Mouse (Mus musculus): ENCODE data around the gene Dcun1d4. TPM values are rescaled to one million over a fixed set of nuclear protein-coding genes. Genes with fewer than 3 reads are reported as not detected.

The Dcun1d4 gene
- polyA plus RNA-seq, 1 experiment = 5.3 TPM

GRCm38 (mm10) chr5:73503015-73503757 lies 22.4 kb downstream of the Dcun1d4 start:
- no peak overlapping the region for H3K4me2 ChIP-seq (ENCODE audit: low read depth)
- no peaks in the 10 kb centered on the region for H3K36me3 ChIP-seq (ENCODE audit: control insufficient read depth, insufficient read depth)

DNA sequence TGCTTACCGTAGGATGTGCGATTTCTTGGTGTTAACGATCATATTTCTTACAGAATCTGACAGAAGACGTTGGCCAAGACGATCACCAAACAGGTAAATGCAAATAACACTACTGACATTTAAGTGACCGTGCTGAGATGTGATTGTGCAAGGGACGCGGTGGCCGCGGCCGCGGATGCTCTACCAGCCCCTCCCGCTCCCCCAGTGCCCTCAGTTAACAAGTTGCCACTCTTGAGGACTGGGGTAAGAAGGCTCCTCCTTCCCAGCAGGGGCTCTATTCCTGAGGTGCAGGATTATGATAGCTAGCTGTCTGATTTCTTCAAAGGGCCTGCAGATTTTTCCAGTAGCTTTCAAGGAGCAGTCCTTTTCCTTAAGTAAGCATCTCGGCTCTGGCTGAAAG lies 30.3 kb downstream of the Dcun1d4 start:
- Histone ChIP-seq H3K79me2 (ENCODE audit: control insufficient read depth, insufficient read depth) (no peaks in the 10 kb centered on the region), H3ac (ENCODE audit: control insufficient read depth, insufficient read length) (no peak overlapping the region), H3K36me3 (ENCODE audit: control insufficient read depth, insufficient read depth) (no peaks in the 10 kb centered on the region), H3K4me3 (no peak overlapping the region), H3K27me3 (ENCODE audit: control insufficient read depth, insufficient read depth, insufficient read length) (no peaks in the 10 kb centered on the region), H3K4me2 (ENCODE audit: low read depth) (no peak overlapping the region)
- no peak for TF ChIP-seq TCF3 (IDR thresholded peaks at IDR 0.05; ENCODE audit: insufficient read length, low read depth)
- TF ChIP-seq MYOD1 (IDR thresholded peaks at IDR 0.05; ENCODE audit: control insufficient read depth in 1 of 3, insufficient read length in 2 of 3, low read depth in 2 of 3) = no peak
- TF ChIP-seq MYOG (IDR thresholded peaks at IDR 0.05; ENCODE audit: control insufficient read depth in 1 of 3, insufficient read depth in 1 of 3, insufficient read length in 2 of 3, low read depth in 2 of 3) = no peak
- no peak for TF ChIP-seq POLR2A (IDR thresholded peaks at IDR 0.05; ENCODE audit: insufficient read length, low read depth)
- no peak for TF ChIP-seq SRF (IDR thresholded peaks at IDR 0.05; ENCODE audit: control insufficient read depth, insufficient read length, low read depth)
- no peak for TF ChIP-seq CEBPB (IDR thresholded peaks at IDR 0.05; ENCODE audit: insufficient read depth, poor library complexity, severe bottlenecking)

More at GRCm38 (mm10) chr5:73503015-73503757, 22.4 kb downstream of the Dcun1d4 start:
- TF ChIP-seq MAX (IDR thresholded peaks at IDR 0.05; ENCODE audit: low read depth) = no peak
- TF ChIP-seq E2F4 (IDR thresholded peaks at IDR 0.05; ENCODE audit: insufficient read depth) = no peak
- TF ChIP-seq CEBPB (IDR thresholded peaks at IDR 0.05; ENCODE audit: insufficient read depth, poor library complexity, severe bottlenecking) = no peak
- TF ChIP-seq TCF3 (IDR thresholded peaks at IDR 0.05; ENCODE audit: insufficient read length, low read depth) = no peak
- TF ChIP-seq TCF12 (IDR thresholded peaks at IDR 0.05; ENCODE audit: insufficient read depth, poor library complexity, severe bottlenecking) = no peak
- no peak for TF ChIP-seq REST (IDR thresholded peaks at IDR 0.05; ENCODE audit: insufficient read depth, insufficient read length)
- no peak for TF ChIP-seq USF1 (IDR thresholded peaks at IDR 0.05; ENCODE audit: low read depth)
- TF ChIP-seq SRF (IDR thresholded peaks at IDR 0.05; ENCODE audit: control insufficient read depth, insufficient read length, low read depth) = no peak
- TF ChIP-seq MYOD1 (IDR thresholded peaks at IDR 0.05; ENCODE audit: control insufficient read depth in 1 of 3, insufficient read length in 2 of 3, low read depth in 2 of 3) = no peak
- no peak for TF ChIP-seq POLR2AphosphoS2 (IDR thresholded peaks at IDR 0.05; ENCODE audit: insufficient read length, low read depth)
- TF ChIP-seq MYOG (IDR thresholded peaks at IDR 0.05; ENCODE audit: control insufficient read depth in 1 of 3, insufficient read depth in 1 of 3, insufficient read length in 2 of 3, low read depth in 2 of 3) = no peak
- no peak for TF ChIP-seq POLR2A (IDR thresholded peaks at IDR 0.05; ENCODE audit: insufficient read length, low read depth)
- Histone ChIP-seq H3K4me3 (no peak overlapping the region), H3K27me3 (ENCODE audit: control insufficient read depth, insufficient read depth, insufficient read length) (no peaks in the 10 kb centered on the region), H3ac (ENCODE audit: control insufficient read depth, insufficient read length) (no peak overlapping the region), H3K79me2 (ENCODE audit: control insufficient read depth, insufficient read depth) (peaks cover under 1% of the 10 kb centered on the region)

- Histone ChIP-seq H3K36me3 (ENCODE audit: control insufficient read depth, insufficient read depth) (no peaks in the 10 kb centered on the region), H3K4me3 (no peak overlapping the region), H3K79me2 (ENCODE audit: control insufficient read depth, insufficient read depth) (no peaks in the 10 kb centered on the region), H3K27me3 (ENCODE audit: control insufficient read depth, insufficient read depth, insufficient read length) (no peaks in the 10 kb centered on the region), H3K4me2 (ENCODE audit: low read depth) (no peak overlapping the region), H3ac (ENCODE audit: control insufficient read depth, insufficient read length) (no peak overlapping the region)
- TF ChIP-seq POLR2AphosphoS2 (IDR thresholded peaks at IDR 0.05; ENCODE audit: insufficient read length, low read depth) (no peak), TCF3 (IDR thresholded peaks at IDR 0.05; ENCODE audit: insufficient read length, low read depth) (no peak), MYOD1 (IDR thresholded peaks at IDR 0.05; ENCODE audit: control insufficient read depth in 1 of 3, insufficient read length in 2 of 3, low read depth in 2 of 3) (no peak), CEBPB (IDR thresholded peaks at IDR 0.05; ENCODE audit: insufficient read depth, poor library complexity, severe bottlenecking) (no peak)
These were observed 31.4 kb downstream of the Dcun1d4 start for GRCm38 (mm10) chr5:73512241-73512640.

- TF ChIP-seq POLR2A (IDR thresholded peaks at IDR 0.05; ENCODE audit: insufficient read length, low read depth) (no peak), SRF (IDR thresholded peaks at IDR 0.05; ENCODE audit: control insufficient read depth, insufficient read length, low read depth) (no peak), TCF3 (IDR thresholded peaks at IDR 0.05; ENCODE audit: insufficient read length, low read depth) (no peak), CEBPB (IDR thresholded peaks at IDR 0.05; ENCODE audit: insufficient read depth, poor library complexity, severe bottlenecking) (no peak), TCF12 (IDR thresholded peaks at IDR 0.05; ENCODE audit: insufficient read depth, poor library complexity, severe bottlenecking) (no peak), POLR2AphosphoS2 (IDR thresholded peaks at IDR 0.05; ENCODE audit: insufficient read length, low read depth) (no peak), REST (IDR thresholded peaks at IDR 0.05; ENCODE audit: insufficient read depth, insufficient read length) (no peak), MAX (IDR thresholded peaks at IDR 0.05; ENCODE audit: low read depth) (no peak), MYOD1 (IDR thresholded peaks at IDR 0.05; ENCODE audit: control insufficient read depth in 1 of 3, insufficient read length in 2 of 3, low read depth in 2 of 3) (no peak), E2F4 (IDR thresholded peaks at IDR 0.05; ENCODE audit: insufficient read depth) (no peak), USF1 (IDR thresholded peaks at IDR 0.05; ENCODE audit: low read depth) (no peak), MYOG (IDR thresholded peaks at IDR 0.05; ENCODE audit: control insufficient read depth in 1 of 3, insufficient read depth in 1 of 3, insufficient read length in 2 of 3, low read depth in 2 of 3) (no peak)
- no peak overlapping the region for H3K4me2 ChIP-seq (ENCODE audit: low read depth)
- H3ac ChIP-seq (ENCODE audit: control insufficient read depth, insufficient read length) = no peak overlapping the region
- no peaks in the 10 kb centered on the region for H3K79me2 ChIP-seq (ENCODE audit: control insufficient read depth, insufficient read depth)
- no peak overlapping the region for H3K4me3 ChIP-seq
- H3K27me3 ChIP-seq (ENCODE audit: control insufficient read depth, insufficient read depth, insufficient read length) = no peaks in the 10 kb centered on the region
- H3K36me3 ChIP-seq (ENCODE audit: control insufficient read depth, insufficient read depth) = no peaks in the 10 kb centered on the region
These were observed 31.9 kb downstream of the Dcun1d4 start for GRCm38 (mm10) chr5:73512661-73513060.

DNA sequence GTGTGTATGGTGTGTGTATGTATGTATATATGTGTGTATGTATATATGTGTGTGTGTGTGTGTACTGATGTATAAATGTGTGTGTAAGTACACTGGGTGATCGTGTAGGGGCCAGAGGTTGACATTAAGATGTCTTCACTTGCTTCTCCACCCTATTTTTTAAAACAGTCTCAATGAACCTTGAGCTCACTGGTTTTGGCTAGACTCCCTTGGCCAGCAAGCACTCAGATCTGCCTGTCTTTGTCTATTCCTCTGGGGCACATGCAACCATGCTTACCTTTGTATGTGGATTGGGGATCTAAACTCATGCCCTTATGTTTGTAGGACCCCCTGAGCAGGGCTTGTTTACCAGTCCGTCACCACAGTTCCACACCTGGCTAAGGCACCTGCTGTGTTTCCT lies 33.4 kb downstream of the Dcun1d4 start:
- Histone ChIP-seq H3K36me3 (ENCODE audit: control insufficient read depth, insufficient read depth) (no peaks in the 10 kb centered on the region), H3ac (ENCODE audit: control insufficient read depth, insufficient read length) (no peak overlapping the region), H3K27me3 (ENCODE audit: control insufficient read depth, insufficient read depth, insufficient read length) (no peaks in the 10 kb centered on the region), H3K4me2 (ENCODE audit: low read depth) (no peak overlapping the region), H3K79me2 (ENCODE audit: control insufficient read depth, insufficient read depth) (no peaks in the 10 kb centered on the region), H3K4me3 (no peak overlapping the region)
- TF ChIP-seq TCF3 (IDR thresholded peaks at IDR 0.05; ENCODE audit: insufficient read length, low read depth) (no peak), MYOG (IDR thresholded peaks at IDR 0.05; ENCODE audit: control insufficient read depth in 1 of 3, insufficient read depth in 1 of 3, insufficient read length in 2 of 3, low read depth in 2 of 3) (no peak), USF1 (IDR thresholded peaks at IDR 0.05; ENCODE audit: low read depth) (no peak), POLR2A (IDR thresholded peaks at IDR 0.05; ENCODE audit: insufficient read length, low read depth) (no peak), REST (IDR thresholded peaks at IDR 0.05; ENCODE audit: insufficient read depth, insufficient read length) (no peak), E2F4 (IDR thresholded peaks at IDR 0.05; ENCODE audit: insufficient read depth) (no peak), CEBPB (IDR thresholded peaks at IDR 0.05; ENCODE audit: insufficient read depth, poor library complexity, severe bottlenecking) (no peak), SRF (IDR thresholded peaks at IDR 0.05; ENCODE audit: control insufficient read depth, insufficient read length, low read depth) (no peak)

Data from myocyte (in vitro differentiated cells).